Mouse (Mus musculus) heart, embryonic 12.5 days (tissue): ENCODE results near the gene Slc50a1. TPM values are rescaled to one million over a fixed set of nuclear protein-coding genes. Genes with fewer than 3 reads are reported as not detected.

Source experiments
- ATAC-seq: fragments of 200-750 bp; cut with Nextera tagmentation; 2 replicates; pipeline ENCODE4 v1.8.0; 2017; ENCODE audit warnings: moderate TSS enrichment, moderate library complexity; ENCODE audit not compliant: insufficient number of reproducible peaks, low FRiP score
- H3K27ac ChIP-seq: fragments of 300-500 bp; sonication (generic); 2 replicates; pipeline ENCODE4 v1.5.1; 2016; ENCODE audit warnings: mild to moderate bottlenecking, moderate library complexity; ENCODE audit not compliant: poor library complexity, severe bottlenecking
- H3K27me3 ChIP-seq: fragments of 300-500 bp; sonication (generic); replicated peaks from 2 replicates; pipeline ENCODE4 v1.6.1; 2016; ENCODE audit warnings: mild to moderate bottlenecking, moderate library complexity
- H3K36me3 ChIP-seq: fragments of 300-500 bp; sonication (generic); 2 replicates; pipeline ENCODE4 v1.6.1; 2016; ENCODE audit warnings: mild to moderate bottlenecking, moderate library complexity
- H3K4me1 ChIP-seq: fragments of 300-500 bp; sonication (generic); replicated peaks from 2 replicates; pipeline ENCODE4 v1.6.1; 2016; ENCODE audit warnings: mild to moderate bottlenecking
- H3K4me2 ChIP-seq: fragments of 300-500 bp; sonication (generic); 2 replicates; pipeline ENCODE4 v1.6.1; 2016; ENCODE audit warnings: mild to moderate bottlenecking, moderate library complexity
- H3K4me3 ChIP-seq: fragments of 300-500 bp; sonication (generic); 2 replicates; pipeline ENCODE4 v1.5.1; 2016; ENCODE audit warnings: mild to moderate bottlenecking
- H3K9ac ChIP-seq: fragments of 300-500 bp; sonication (generic); 2 replicates; pipeline ENCODE4 v1.6.1; 2016; ENCODE audit warnings: mild to moderate bottlenecking, moderate library complexity
- H3K9me3 ChIP-seq: fragments of 300-500 bp; sonication (generic); replicated peaks from 2 replicates; pipeline ENCODE4 v1.6.1; 2016; ENCODE audit warnings: mild to moderate bottlenecking, moderate library complexity
- WGBS: fragments of 180-500 bp; shearing (Covaris S2); methylation state at CpG from one replicate; pipeline ENCODE4 v1.1.7; 2016; 5-methylcytosine and 5-hydroxymethylcytosine counted together
- polyA plus RNA-seq: library from polyadenylated mRNA; unstranded; fragments of >200 nt; fragmentation: Nextera tagmentation; extraction: Ambion mirVana; gene quantifications from 2 replicates; pipeline ENCODE4 v1.2.1, GENCODE M21; 2016

Slc50a1 gene
- polyA plus RNA-seq, 1 experiment from 2014 or later = 42.9 TPM

DNA sequence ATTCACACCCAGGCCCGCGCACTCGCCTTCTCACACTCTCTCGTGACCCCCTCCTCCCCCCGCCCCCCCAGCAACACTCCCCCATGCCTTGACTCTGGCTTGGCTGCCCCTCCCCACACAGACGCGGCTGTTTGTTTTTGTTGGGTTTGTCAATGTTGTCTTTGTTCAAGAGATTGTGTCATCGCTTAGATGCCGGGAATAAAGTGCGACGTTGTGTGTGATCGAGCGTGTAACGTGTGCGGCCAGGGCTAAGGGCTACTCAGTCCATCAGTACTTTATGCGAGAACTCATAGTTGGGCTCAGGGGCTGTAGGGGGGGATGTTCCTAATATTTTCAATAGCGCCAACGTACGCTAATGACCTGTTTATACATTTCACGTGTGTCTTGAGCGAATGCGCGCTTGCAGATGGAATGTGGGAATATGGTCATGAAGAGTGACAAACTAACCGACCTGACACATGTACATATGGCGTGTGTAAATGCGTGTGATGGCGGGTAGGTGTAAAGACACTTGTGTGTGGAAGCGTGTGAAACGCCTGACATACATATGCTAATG, 9.8 kb upstream of the Slc50a1 start:
- H3K4me1 ChIP-seq = peaks cover 44% of the 10 kb centered on the region
- H3K36me3 ChIP-seq = peaks cover 12% of the 10 kb centered on the region
- peak overlapping the region; percentile 93 for H3K4me2 ChIP-seq
- peak overlapping the region; percentile 91 for H3K27ac ChIP-seq
- WGBS = under 1% methylated on average over 29 of the region's 29 CpGs
- no peaks in the 10 kb centered on the region for H3K9me3 ChIP-seq
- ATAC-seq = 0 out of 2 replicates have a peak, but pooled peaks have one; percentile 2
- H3K9ac ChIP-seq = peak overlapping the region; percentile 87
- H3K27me3 ChIP-seq = no peaks in the 10 kb centered on the region
- peak overlapping the region; percentile 64 for H3K4me3 ChIP-seq

DNA sequence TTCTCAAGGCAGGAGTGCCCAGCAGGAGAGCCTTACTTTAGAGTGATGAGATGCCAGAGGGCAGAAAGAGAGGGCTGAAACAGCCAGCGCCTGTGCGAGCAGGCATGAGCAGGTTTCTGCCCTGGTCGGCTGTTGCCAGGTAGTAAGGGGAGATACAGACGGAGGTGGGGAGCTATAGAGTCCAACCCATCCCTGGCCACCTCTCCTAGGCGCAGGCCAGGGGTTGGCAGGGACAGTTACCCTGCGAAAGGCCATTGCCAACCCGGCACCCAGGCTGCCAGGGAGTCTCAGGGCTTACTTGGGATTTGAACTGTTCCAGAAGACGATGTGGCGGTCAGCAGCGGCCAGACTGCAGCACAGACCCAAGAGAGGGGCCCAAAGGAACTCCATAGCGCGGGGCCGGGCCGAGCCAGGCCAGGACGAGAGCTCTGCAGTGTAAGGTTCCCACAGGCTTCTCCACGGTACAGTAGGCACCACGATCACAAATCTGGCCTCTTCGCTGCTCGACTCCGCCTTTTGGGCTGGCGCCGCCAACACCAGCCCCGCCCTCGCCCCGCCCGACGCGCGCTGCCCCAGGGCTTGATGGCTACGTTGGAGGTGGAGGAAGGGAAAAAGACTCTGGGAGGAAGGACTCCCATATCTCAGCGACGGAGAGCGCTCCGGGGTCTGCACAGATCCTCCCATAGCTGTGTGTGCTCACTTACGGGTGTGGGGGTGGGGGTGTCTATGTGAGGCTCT, 9.0 kb upstream of the Slc50a1 start:
- Histone ChIP-seq H3K36me3 (peaks cover 17% of the 10 kb centered on the region), H3K4me1 (peaks cover 44% of the 10 kb centered on the region), H3K27me3 (no peaks in the 10 kb centered on the region), H3K4me3 (peak overlapping the region; percentile 64), H3K9me3 (no peaks in the 10 kb centered on the region), H3K27ac (peak overlapping the region; percentile 91), H3K9ac (peak overlapping the region; percentile 87), H3K4me2 (peak overlapping the region; percentile 93)
- ATAC-seq = peak; percentile 80
- under 1% methylated on average over 35 of the region's 35 CpGs for WGBS

DNA sequence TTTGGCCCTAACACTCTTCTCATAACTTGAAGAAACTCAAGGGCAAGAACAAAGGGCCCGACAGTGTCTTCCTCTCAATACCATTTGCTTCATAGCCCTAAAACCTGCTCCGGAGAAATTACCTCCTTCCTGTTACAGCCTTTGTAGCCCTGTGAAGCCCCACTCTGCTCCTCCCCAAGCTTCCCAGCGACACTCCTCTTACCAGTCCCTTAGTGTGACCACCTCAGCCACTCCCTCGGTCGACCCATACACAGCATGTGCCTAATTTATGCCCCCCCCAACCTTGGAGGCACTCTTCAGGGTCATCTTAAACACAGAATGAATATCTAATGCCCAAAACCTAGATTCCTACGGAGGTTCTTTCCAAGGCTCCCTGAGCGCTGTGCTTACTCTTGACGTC, 8.3 kb upstream of the Slc50a1 start:
- H3K4me1 ChIP-seq = peaks cover 44% of the 10 kb centered on the region
- H3K36me3 ChIP-seq = peaks cover 21% of the 10 kb centered on the region
- H3K4me2 ChIP-seq = peak overlapping the region; percentile 93
- no peaks in the 10 kb centered on the region for H3K9me3 ChIP-seq
- peak overlapping the region; percentile 64 for H3K4me3 ChIP-seq
- 10% methylated on average over 8 of the region's 8 CpGs for WGBS
- ATAC-seq = no peak
- peak overlapping the region; percentile 91 for H3K27ac ChIP-seq
- H3K9ac ChIP-seq = peak overlapping the region; percentile 87
- no peaks in the 10 kb centered on the region for H3K27me3 ChIP-seq

- Histone ChIP-seq H3K4me3 (peak overlapping the region; percentile 64), H3K36me3 (peaks cover 21% of the 10 kb centered on the region), H3K9ac (peak overlapping the region; percentile 87), H3K27ac (peak overlapping the region; percentile 91), H3K4me2 (peak overlapping the region; percentile 93), H3K9me3 (no peaks in the 10 kb centered on the region), H3K27me3 (no peaks in the 10 kb centered on the region), H3K4me1 (peaks cover 44% of the 10 kb centered on the region)
- 31% methylated on average over 7 of the region's 7 CpGs for WGBS
- peak; percentile 46 for ATAC-seq
These were observed 7.7 kb upstream of the Slc50a1 start for GRCm38 (mm10) chr3:89278107-89278506.

DNA sequence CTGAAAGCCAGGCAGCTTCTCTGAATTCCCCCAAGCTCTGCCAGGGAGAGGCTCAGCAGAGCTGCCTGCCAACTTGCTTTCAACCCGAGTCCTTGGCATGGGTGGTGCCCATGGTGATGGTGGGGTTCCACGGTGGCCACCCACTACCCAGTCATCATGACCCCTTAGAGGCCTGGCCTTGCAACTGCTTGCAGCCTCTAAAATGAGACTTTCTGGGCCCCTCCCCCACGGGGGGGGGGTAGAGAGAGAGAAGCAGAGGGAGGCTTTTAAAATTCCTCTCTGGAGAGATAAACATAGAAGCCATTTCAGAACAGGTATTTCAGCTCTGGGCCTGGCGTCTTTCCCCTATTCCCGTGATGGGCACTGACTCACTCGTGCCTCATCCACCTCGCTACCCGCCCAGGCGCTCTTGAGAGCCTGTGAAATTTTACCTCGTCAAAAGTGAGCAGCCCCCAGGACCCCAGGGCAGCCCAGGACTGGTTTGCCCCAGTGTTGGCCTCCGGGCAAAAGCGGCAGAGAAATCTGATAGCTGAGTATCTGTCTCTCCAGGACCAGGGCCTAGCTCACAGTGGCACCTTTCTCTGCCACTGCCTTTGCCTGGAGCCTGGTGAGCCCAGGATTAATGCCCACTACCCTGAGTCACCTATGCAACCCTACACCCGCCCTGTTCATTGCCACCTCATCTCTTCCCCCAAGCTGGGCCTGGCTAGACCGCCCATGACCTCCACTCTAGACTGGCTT, 7.1 kb upstream of the Slc50a1 start:
- peak overlapping the region; percentile 93 for H3K4me2 ChIP-seq
- 16% methylated on average over 14 of the region's 14 CpGs for WGBS
- H3K36me3 ChIP-seq = peaks cover 25% of the 10 kb centered on the region
- H3K4me1 ChIP-seq = peaks cover 44% of the 10 kb centered on the region
- no peak; the same call in 1 of the 2 replicates for ATAC-seq
- peak overlapping the region; percentile 91 for H3K27ac ChIP-seq
- no peaks in the 10 kb centered on the region for H3K27me3 ChIP-seq
- peak overlapping the region; percentile 87 for H3K9ac ChIP-seq
- H3K4me3 ChIP-seq = peak overlapping the region; percentile 64
- no peaks in the 10 kb centered on the region for H3K9me3 ChIP-seq

- Histone ChIP-seq H3K4me1 (peaks cover 44% of the 10 kb centered on the region), H3K27ac (no peak overlapping the region), H3K36me3 (peaks cover 37% of the 10 kb centered on the region), H3K9me3 (no peaks in the 10 kb centered on the region), H3K27me3 (no peaks in the 10 kb centered on the region), H3K4me2 (peak overlapping the region; percentile 93; the same call in 1 of the 2 replicates), H3K4me3 (no peak overlapping the region), H3K9ac (no peak overlapping the region)
- no peak for ATAC-seq
- 86% methylated on average over 13 of the region's 13 CpGs for WGBS
These were observed 5.7 kb upstream of the Slc50a1 start for GRCm38 (mm10) chr3:89276061-89276460.

GRCm38 (mm10) chr3:89271760-89272159, 1.4 kb upstream of the Slc50a1 start:
- H3K4me2 ChIP-seq = no peak overlapping the region
- no peak for ATAC-seq
- H3K9me3 ChIP-seq = no peaks in the 10 kb centered on the region
- H3K9ac ChIP-seq = no peak overlapping the region
- no peaks in the 10 kb centered on the region for H3K27me3 ChIP-seq
- H3K4me3 ChIP-seq = no peak overlapping the region
- H3K4me1 ChIP-seq = peaks cover 49% of the 10 kb centered on the region
- 61% methylated on average over 6 of the region's 6 CpGs for WGBS
- peaks cover 42% of the 10 kb centered on the region for H3K36me3 ChIP-seq
- no peak overlapping the region for H3K27ac ChIP-seq

DNA sequence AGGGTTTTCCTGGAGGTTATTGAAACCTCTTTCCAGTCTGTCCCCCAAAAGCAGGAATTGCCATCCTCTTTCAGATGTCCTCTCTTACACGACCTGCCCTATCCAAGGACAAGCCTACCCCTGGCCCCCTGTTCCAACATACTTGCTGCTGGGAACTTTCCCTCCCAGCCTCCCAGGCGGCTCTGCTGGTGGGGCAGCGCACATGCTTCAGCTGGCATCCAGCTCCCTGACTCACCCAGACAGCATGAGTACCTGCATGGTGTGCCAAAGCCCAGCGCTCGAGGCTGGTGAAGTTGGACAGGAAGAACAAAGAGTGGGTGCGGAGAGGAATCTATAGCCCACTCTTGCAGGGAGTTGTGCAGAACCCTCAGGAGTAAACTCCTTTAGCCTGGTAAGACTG, 521 bp upstream of the Slc50a1 start:
- no peak for ATAC-seq
- Histone ChIP-seq H3K4me3 (peak overlapping the region; percentile 63; the same call in 1 of the 2 replicates), H3K9ac (peak overlapping the region; percentile 84), H3K27me3 (no peaks in the 10 kb centered on the region), H3K4me1 (peaks cover 43% of the 10 kb centered on the region), H3K27ac (peak overlapping the region; percentile 82), H3K36me3 (peaks cover 38% of the 10 kb centered on the region), H3K4me2 (peak overlapping the region; percentile 90), H3K9me3 (no peaks in the 10 kb centered on the region)
- WGBS = 65% methylated on average over 6 of the region's 6 CpGs

GRCm38 (mm10) chr3:89268916-89269315, 1.5 kb downstream of the Slc50a1 start:
- ATAC-seq = no peak
- H3K36me3 ChIP-seq = peaks cover 21% of the 10 kb centered on the region
- peak overlapping the region; percentile 90 for H3K4me2 ChIP-seq
- no peak overlapping the region for H3K4me3 ChIP-seq
- no peaks in the 10 kb centered on the region for H3K27me3 ChIP-seq
- peaks cover 43% of the 10 kb centered on the region for H3K4me1 ChIP-seq
- no peak overlapping the region; the same call in 1 of the 2 replicates for H3K9ac ChIP-seq
- no peak overlapping the region for H3K27ac ChIP-seq
- WGBS = 52% methylated on average over 8 of the region's 8 CpGs
- no peaks in the 10 kb centered on the region for H3K9me3 ChIP-seq

DNA sequence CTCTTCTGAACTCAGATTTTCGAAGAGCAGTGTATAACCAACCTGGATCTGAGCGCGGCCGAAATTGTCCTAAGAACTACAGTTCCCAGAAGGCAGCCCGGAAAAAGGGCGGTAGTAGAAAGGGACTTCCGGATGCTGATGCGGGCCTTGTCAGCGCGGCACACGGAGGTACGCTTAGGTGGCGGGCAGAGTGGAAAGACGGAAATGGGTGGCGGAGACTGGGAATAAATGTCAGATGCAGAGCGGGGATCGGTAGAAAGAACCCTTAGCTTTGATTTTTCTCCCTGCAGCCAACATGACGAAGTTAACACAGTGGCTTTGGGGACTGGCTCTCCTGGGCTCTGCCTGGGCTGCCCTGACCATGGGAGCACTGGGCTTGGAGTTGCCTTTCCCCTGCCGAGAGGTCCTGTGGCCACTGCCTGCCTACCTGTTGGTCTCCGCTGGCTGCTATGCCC, 3.9 kb downstream of the Slc50a1 start:
- peak; percentile 75 for ATAC-seq
- WGBS = under 1% methylated on average over 20 of the region's 20 CpGs
- H3K36me3 ChIP-seq = peaks cover 7% of the 10 kb centered on the region; the same call in 1 of the 2 replicates
- peak overlapping the region; percentile 95 for H3K4me2 ChIP-seq
- H3K4me1 ChIP-seq = peaks cover 44% of the 10 kb centered on the region
- no peaks in the 10 kb centered on the region for H3K9me3 ChIP-seq
- H3K27me3 ChIP-seq = no peaks in the 10 kb centered on the region
- H3K9ac ChIP-seq = peak overlapping the region; percentile 91
- peak overlapping the region; percentile 55 for H3K27ac ChIP-seq
- peak overlapping the region; percentile 70 for H3K4me3 ChIP-seq

- Histone ChIP-seq H3K4me2 (no peak overlapping the region), H3K27ac (peak overlapping the region; percentile 55; the same call in 1 of the 2 replicates), H3K4me3 (no peak overlapping the region), H3K9me3 (no peaks in the 10 kb centered on the region), H3K9ac (no peak overlapping the region), H3K4me1 (peaks cover 14% of the 10 kb centered on the region), H3K36me3 (no peaks in the 10 kb centered on the region), H3K27me3 (no peaks in the 10 kb centered on the region)
- ATAC-seq = no peak
- WGBS = 50% methylated on average over 10 of the region's 10 CpGs
These were observed 8.0 kb downstream of the Slc50a1 start for GRCm38 (mm10) chr3:89262417-89262816.
